Mouse (Mus musculus): Measurements from ENCODE around the gene Alg9. TPM values are rescaled to one million over a fixed set of nuclear protein-coding genes. Genes with fewer than 3 reads are reported as not detected.
A peak's percentile ranks its signal among the peaks of the same experiment; 100 is the strongest.

Alg9 gene
- polyA plus RNA-seq, 1 experiment from 2014 or later = 40.8 TPM

DNA sequence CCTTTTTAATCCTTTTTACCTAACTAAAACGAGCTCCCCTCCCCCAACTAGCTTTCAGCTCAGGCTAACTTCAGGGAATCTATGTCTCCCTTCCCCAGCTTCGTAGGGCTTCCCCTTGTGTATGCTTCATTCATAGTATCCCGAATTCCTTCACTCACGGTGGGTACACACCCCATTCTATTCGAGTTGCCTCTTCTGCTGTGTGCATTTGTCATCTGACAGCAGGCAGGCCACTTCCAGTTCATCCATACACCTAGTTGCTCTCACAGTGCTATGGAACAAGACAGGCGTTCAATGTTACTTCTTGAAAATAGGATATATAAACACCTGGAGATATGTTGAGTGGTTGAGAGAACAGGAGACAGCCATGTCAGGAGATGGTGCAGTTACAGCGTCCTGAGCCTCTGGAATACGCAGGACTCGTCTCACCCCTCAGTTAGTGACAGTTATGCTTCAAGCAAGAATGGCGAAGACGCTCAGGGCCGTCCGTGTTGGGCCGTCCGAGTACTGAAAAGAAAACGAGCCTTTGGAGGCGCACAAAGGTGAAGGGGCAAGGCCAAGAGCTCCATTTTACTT lies 7.2 kb upstream of the Alg9 start:
- peak overlapping the region; percentile 85 for H3K4me2 ChIP-seq (replicated peaks)
- H3K9ac ChIP-seq = peak overlapping the region; percentile 72
- H3K4me1 ChIP-seq (replicated peaks) = peaks cover 3% of the 10 kb centered on the region; the same call in 1 of the 2 replicates
- no peaks in the 10 kb centered on the region for H3K9me3 ChIP-seq
- H3K36me3 ChIP-seq = peaks cover 6% of the 10 kb centered on the region; the same call in 1 of the 2 replicates
- 0 out of 2 replicates have a peak, but pooled peaks have one; percentile 5 for ATAC-seq
- 4% methylated on average over 17 of the region's 17 CpGs for WGBS
- H3K27ac ChIP-seq = peak overlapping the region; percentile 95
- H3K4me3 ChIP-seq (replicated peaks) = peak overlapping the region; percentile 63
- H3K27me3 ChIP-seq (replicated peaks) = no peaks in the 10 kb centered on the region

- Histone ChIP-seq H3K27ac (peak within 1 kb of the TSS; percentile 95), H3K4me1 (replicated peaks) (peaks cover 3% of the 10 kb centered on the region; the same call in 1 of the 2 replicates), H3K4me2 (replicated peaks) (peak within 1 kb of the TSS; percentile 85), H3K36me3 (peaks cover 6% of the 10 kb centered on the region; the same call in 1 of the 2 replicates), H3K9me3 (no peaks in the 10 kb centered on the region), H3K9ac (peak within 1 kb of the TSS; percentile 72), H3K27me3 (replicated peaks) (no peaks in the 10 kb centered on the region), H3K4me3 (replicated peaks) (peak within 1 kb of the TSS; percentile 63)
- WGBS = 2% methylated on average over 59 of the region's 59 CpGs
- ATAC-seq = peak; percentile 99
Observed at GRCm38 (mm10) chr9:50768107-50769002, 6.5 kb upstream of the Alg9 start, which contains the start of gene Fdxacb1. Fdxacb1 (plus strand) TSS chr9:50768236.

- Histone ChIP-seq H3K27ac (no peak overlapping the region), H3K9me3 (no peaks in the 10 kb centered on the region), H3K4me2 (replicated peaks) (no peak overlapping the region), H3K4me1 (replicated peaks) (peaks cover 7% of the 10 kb centered on the region; the same call in 1 of the 2 replicates), H3K4me3 (replicated peaks) (no peak overlapping the region), H3K9ac (no peak overlapping the region), H3K36me3 (peaks cover 6% of the 10 kb centered on the region; the same call in 1 of the 2 replicates), H3K27me3 (replicated peaks) (no peaks in the 10 kb centered on the region)
- 80% methylated on average over 2 of the region's 2 CpGs for WGBS
- ATAC-seq = no peak
Observed at GRCm38 (mm10) chr9:50770011-50770410, 4.8 kb upstream of the Alg9 start.

DNA sequence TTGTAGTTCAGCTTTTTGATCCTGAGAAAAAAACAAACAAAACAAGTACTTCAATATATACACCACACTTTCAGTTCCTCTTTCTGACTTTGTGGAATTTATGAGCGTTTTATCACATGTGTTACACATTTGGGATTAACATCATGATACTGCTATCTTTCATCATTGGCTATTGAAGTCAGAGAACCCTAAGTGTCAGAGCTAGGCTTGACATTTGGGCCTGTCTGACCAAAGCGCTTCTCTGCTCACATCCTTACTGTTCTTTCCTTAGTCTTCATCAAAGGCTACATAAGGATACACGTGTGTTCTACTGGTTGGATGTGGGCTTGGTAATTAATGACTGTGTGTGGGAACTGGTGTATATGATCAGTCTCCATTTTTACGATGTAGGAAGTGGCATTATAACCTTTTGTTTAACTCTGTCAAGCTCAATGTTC lies 775 bp upstream of the Alg9 start:
- ATAC-seq = no peak
- no peak overlapping the region for H3K4me3 ChIP-seq (replicated peaks)
- H3K27ac ChIP-seq = no peak overlapping the region
- H3K9ac ChIP-seq = no peak overlapping the region
- H3K4me2 ChIP-seq (replicated peaks) = peak overlapping the region; percentile 79
- peaks cover 8% of the 10 kb centered on the region; the same call in 1 of the 2 replicates for H3K4me1 ChIP-seq (replicated peaks)
- H3K9me3 ChIP-seq = no peaks in the 10 kb centered on the region
- peaks cover 6% of the 10 kb centered on the region; the same call in 1 of the 2 replicates for H3K36me3 ChIP-seq
- 55% methylated on average over 4 of the region's 4 CpGs for WGBS
- no peaks in the 10 kb centered on the region for H3K27me3 ChIP-seq (replicated peaks)

GRCm38 (mm10) chr9:50775662-50776126 lies 875 bp downstream of the Alg9 start:
- peak; percentile 64 for ATAC-seq
- H3K27ac ChIP-seq = peak overlapping the region; percentile 88
- H3K36me3 ChIP-seq = peaks cover 13% of the 10 kb centered on the region
- H3K4me1 ChIP-seq (replicated peaks) = peaks cover 8% of the 10 kb centered on the region; the same call in 1 of the 2 replicates
- no peaks in the 10 kb centered on the region for H3K9me3 ChIP-seq
- under 1% methylated on average over 30 of the region's 30 CpGs for WGBS
- H3K4me2 ChIP-seq (replicated peaks) = peak overlapping the region; percentile 79
- H3K9ac ChIP-seq = peak overlapping the region; percentile 96
- peak overlapping the region; percentile 89 for H3K4me3 ChIP-seq (replicated peaks)
- no peaks in the 10 kb centered on the region for H3K27me3 ChIP-seq (replicated peaks)

- H3K9me3 ChIP-seq = no peaks in the 10 kb centered on the region
- WGBS = 41% methylated on average over 11 of the region's 11 CpGs
- H3K27ac ChIP-seq = peak overlapping the region; percentile 88
- H3K4me1 ChIP-seq (replicated peaks) = peaks cover 8% of the 10 kb centered on the region; the same call in 1 of the 2 replicates
- peak overlapping the region; percentile 96 for H3K9ac ChIP-seq
- peak overlapping the region; percentile 89 for H3K4me3 ChIP-seq (replicated peaks)
- peaks cover 19% of the 10 kb centered on the region for H3K36me3 ChIP-seq
- H3K27me3 ChIP-seq (replicated peaks) = no peaks in the 10 kb centered on the region
- peak; percentile 65 for ATAC-seq
- peak overlapping the region; percentile 79 for H3K4me2 ChIP-seq (replicated peaks)
Observed at GRCm38 (mm10) chr9:50776162-50776760, 1.4 kb downstream of the Alg9 start.

DNA sequence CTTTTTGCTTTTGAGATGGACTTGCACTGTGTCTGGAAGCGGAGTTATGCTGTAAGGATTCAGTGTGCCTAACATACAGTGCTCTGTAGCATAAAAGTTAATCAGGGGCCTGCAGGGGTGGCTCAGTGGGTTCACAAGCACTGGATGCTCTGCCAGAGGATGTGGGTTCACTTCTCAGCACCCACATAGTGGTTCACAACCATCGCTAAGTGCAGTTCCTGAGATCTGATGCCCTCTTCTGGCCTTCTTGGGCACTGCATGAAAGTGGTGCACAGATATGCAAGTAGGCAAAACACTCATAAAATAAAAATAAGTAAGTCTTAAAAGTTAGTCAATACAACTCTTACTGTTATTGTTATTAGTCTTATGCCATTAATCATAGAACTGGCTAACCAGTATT lies 7.3 kb downstream of the Alg9 start:
- no peaks in the 10 kb centered on the region for H3K4me1 ChIP-seq (replicated peaks)
- no peaks in the 10 kb centered on the region for H3K9me3 ChIP-seq
- no peak overlapping the region for H3K9ac ChIP-seq
- H3K27me3 ChIP-seq (replicated peaks) = no peaks in the 10 kb centered on the region
- 83% methylated on average over 2 of the region's 2 CpGs for WGBS
- no peak overlapping the region for H3K27ac ChIP-seq
- no peak for ATAC-seq
- H3K4me2 ChIP-seq (replicated peaks) = no peak overlapping the region
- H3K4me3 ChIP-seq (replicated peaks) = no peak overlapping the region
- peaks cover 44% of the 10 kb centered on the region for H3K36me3 ChIP-seq

- Histone ChIP-seq H3K4me1 (replicated peaks) (no peaks in the 10 kb centered on the region), H3K36me3 (peaks cover 12% of the 10 kb centered on the region), H3K9ac (no peak overlapping the region), H3K27ac (no peak overlapping the region), H3K9me3 (no peaks in the 10 kb centered on the region), H3K4me2 (replicated peaks) (no peak overlapping the region), H3K27me3 (replicated peaks) (no peaks in the 10 kb centered on the region), H3K4me3 (replicated peaks) (no peak overlapping the region)
- ATAC-seq = no peak
- 91% methylated on average over 3 of the region's 3 CpGs for WGBS
Observed at GRCm38 (mm10) chr9:50795266-50795665, 20.4 kb downstream of the Alg9 start.

DNA sequence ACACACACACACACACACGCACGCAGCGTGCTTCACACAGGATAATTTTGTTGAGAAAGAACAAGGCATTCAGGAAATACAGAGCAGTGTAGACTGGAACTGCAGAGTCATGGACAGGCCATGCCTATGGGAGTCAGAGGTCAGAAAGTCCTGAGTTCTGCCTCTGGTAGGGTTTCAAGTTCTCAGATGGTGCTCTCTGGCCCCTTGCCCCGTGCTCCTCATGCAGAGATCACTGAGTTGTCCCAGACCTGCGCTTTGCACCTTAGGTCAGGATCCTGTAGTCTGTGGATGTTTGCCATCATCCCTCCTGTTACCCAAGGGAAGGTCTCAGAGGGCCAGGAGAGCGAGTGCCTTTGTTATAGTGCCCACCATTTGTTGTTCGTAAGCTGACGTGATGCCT lies 22.0 kb downstream of the Alg9 start:
- WGBS = 91% methylated on average over 8 of the region's 8 CpGs
- Histone ChIP-seq H3K9ac (no peak overlapping the region), H3K27me3 (replicated peaks) (no peaks in the 10 kb centered on the region), H3K4me3 (replicated peaks) (no peak overlapping the region), H3K4me1 (replicated peaks) (no peaks in the 10 kb centered on the region), H3K36me3 (peaks cover 9% of the 10 kb centered on the region), H3K27ac (no peak overlapping the region), H3K4me2 (replicated peaks) (no peak overlapping the region), H3K9me3 (no peaks in the 10 kb centered on the region)
- no peak for ATAC-seq

DNA sequence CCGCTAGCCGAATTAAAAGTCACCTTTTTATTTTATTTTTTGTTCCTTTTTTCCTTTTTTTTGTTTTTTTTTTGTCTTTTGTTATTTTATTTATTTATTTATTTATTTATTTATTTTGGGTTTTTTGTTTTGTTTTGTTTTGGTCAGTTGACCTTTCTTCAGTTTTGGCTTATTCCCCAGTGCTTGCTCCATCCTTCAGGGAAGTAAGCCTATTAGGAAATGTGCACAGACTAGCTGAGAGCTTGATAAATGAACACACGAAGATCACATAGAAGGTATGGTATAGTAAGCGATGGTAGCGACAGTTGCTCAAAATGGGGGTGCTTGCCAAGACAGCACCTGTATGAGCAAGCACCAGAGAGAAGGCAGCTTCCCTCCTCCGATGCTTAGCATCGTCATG lies 22.8 kb downstream of the Alg9 start:
- no peaks in the 10 kb centered on the region for H3K4me1 ChIP-seq (replicated peaks)
- H3K27me3 ChIP-seq (replicated peaks) = no peaks in the 10 kb centered on the region
- ATAC-seq = no peak
- no peak overlapping the region for H3K4me2 ChIP-seq (replicated peaks)
- peaks cover 6% of the 10 kb centered on the region for H3K36me3 ChIP-seq
- H3K4me3 ChIP-seq (replicated peaks) = no peak overlapping the region
- WGBS = 93% methylated on average over 7 of the region's 7 CpGs
- no peak overlapping the region for H3K9ac ChIP-seq
- no peaks in the 10 kb centered on the region for H3K9me3 ChIP-seq
- H3K27ac ChIP-seq = no peak overlapping the region

GRCm38 (mm10) chr9:50798368-50798767 lies 23.5 kb downstream of the Alg9 start:
- Histone ChIP-seq H3K27ac (no peak overlapping the region), H3K27me3 (replicated peaks) (no peaks in the 10 kb centered on the region), H3K9ac (no peak overlapping the region), H3K9me3 (no peaks in the 10 kb centered on the region), H3K4me2 (replicated peaks) (no peak overlapping the region), H3K4me1 (replicated peaks) (no peaks in the 10 kb centered on the region), H3K36me3 (peaks cover 4% of the 10 kb centered on the region; the same call in 1 of the 2 replicates), H3K4me3 (replicated peaks) (no peak overlapping the region)
- WGBS = 82% methylated on average over 5 of the region's 5 CpGs
- ATAC-seq = no peak

- peaks cover 4% of the 10 kb centered on the region; the same call in 1 of the 2 replicates for H3K36me3 ChIP-seq
- no peaks in the 10 kb centered on the region for H3K4me1 ChIP-seq (replicated peaks)
- no peaks in the 10 kb centered on the region for H3K27me3 ChIP-seq (replicated peaks)
- no peak overlapping the region for H3K4me3 ChIP-seq (replicated peaks)
- 63% methylated on average over 2 of the region's 2 CpGs for WGBS
- no peaks in the 10 kb centered on the region for H3K9me3 ChIP-seq
- no peak overlapping the region for H3K4me2 ChIP-seq (replicated peaks)
- no peak for ATAC-seq
- H3K9ac ChIP-seq = no peak overlapping the region
- no peak overlapping the region for H3K27ac ChIP-seq
Observed at GRCm38 (mm10) chr9:50800985-50801384, 26.2 kb downstream of the Alg9 start.

All from intestine, embryonic 15.5 days (tissue).